Comparison of ENCODE assay signal across 8 mouse cellular contexts in the genomic region with DNA sequence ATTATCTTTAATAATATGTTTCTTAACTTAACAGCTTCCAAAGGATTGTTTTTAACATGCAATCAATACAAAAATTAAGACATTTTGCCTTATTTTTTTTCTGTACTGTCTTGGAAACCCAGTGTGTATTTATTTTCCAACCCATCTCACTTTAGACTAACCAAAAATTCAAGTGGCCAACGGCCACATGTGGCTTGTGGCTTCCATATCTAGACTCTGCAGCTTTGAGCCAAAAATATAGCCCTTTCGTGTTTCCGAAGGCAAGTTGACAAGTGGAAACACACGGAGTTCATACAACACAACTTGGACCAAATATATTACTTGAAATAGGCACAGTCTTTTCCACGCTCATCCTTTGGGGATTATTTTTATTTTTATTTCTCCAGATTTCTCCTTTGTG. TPM values are rescaled to one million over a fixed set of nuclear protein-coding genes. Genes with fewer than 3 reads are reported as not detected.
A peak's percentile ranks its signal among the peaks of the same experiment; 100 is the strongest.
DNase-seq lines count a peak whose midpoint lies in the region; ATAC-seq and TF ChIP-seq lines count a peak whose summit lies in the region.

No protein-coding gene starts in this region.

- no peaks in the 10 kb centered on the region for H3K36me3 ChIP-seq in heart, embryonic 13.5 days
- no peaks in the 10 kb centered on the region for H3K36me3 ChIP-seq in C2C12 (ENCODE audit: control insufficient read depth, insufficient read depth)
- no peaks in the 10 kb centered on the region for H3K36me3 ChIP-seq in embryonic facial prominence, embryonic 10.5 days (replicated peaks)
- H3K36me3 ChIP-seq in liver, embryonic 14.5 days (replicated peaks; ENCODE audit: control insufficient read depth, insufficient read depth, low read depth) = no peaks in the 10 kb centered on the region

- no peak for DNase-seq in heart, adult 8-10 months (ENCODE audit: low spot score)
- no peak for DNase-seq in embryonic facial prominence, embryonic 10.5 days (ENCODE audit: low spot score)
- no peak for DNase-seq in liver, embryonic 14.5 days (ENCODE audit: low read depth in 3 of 3, low spot score in 3 of 3)
- DNase-seq in left cerebral cortex, adult 8-10 months (ENCODE audit: low spot score in 2 of 2) = no peak
- no peak for DNase-seq in urinary bladder, postnatal 10 days (ENCODE audit: low spot score)
- DNase-seq in left cerebral cortex, postnatal 10 days (ENCODE audit: extremely low spot score in 1 of 2, low spot score in 2 of 2) = no peak

- H3K79me2 ChIP-seq in C2C12 (ENCODE audit: control insufficient read depth, insufficient read depth) = peaks cover 42% of the 10 kb centered on the region

- H3K27me3 ChIP-seq in heart, embryonic 13.5 days (replicated peaks) = peaks cover 40% of the 10 kb centered on the region
- H3K27me3 ChIP-seq in C2C12 (ENCODE audit: control insufficient read depth, insufficient read depth, insufficient read length) = no peaks in the 10 kb centered on the region
- H3K27me3 ChIP-seq in embryonic facial prominence, embryonic 10.5 days (replicated peaks; ENCODE audit: low read depth, poor library complexity, severe bottlenecking) = peaks cover 72% of the 10 kb centered on the region
- H3K27me3 ChIP-seq in liver, embryonic 14.5 days (ENCODE audit: control insufficient read depth, insufficient read depth, low read length) = no peaks in the 10 kb centered on the region; the same call in 1 of the 2 replicates

- H3K9me3 ChIP-seq in heart, embryonic 13.5 days = no peaks in the 10 kb centered on the region
- H3K9me3 ChIP-seq in embryonic facial prominence, embryonic 10.5 days = no peaks in the 10 kb centered on the region
- no peaks in the 10 kb centered on the region for H3K9me3 ChIP-seq in liver, embryonic 14.5 days (ENCODE audit: control insufficient read depth, low read length)

- no peak for ATAC-seq in heart, embryonic 13.5 days (ENCODE audit: extremely low read depth, insufficient number of reproducible peaks, low FRiP score, low TSS enrichment)
- ATAC-seq in liver, embryonic 14.5 days (ENCODE audit: insufficient read depth) = no peak; the same call in 1 of the 2 replicates

- H3K9ac ChIP-seq in heart, embryonic 13.5 days = peak overlapping the region; percentile 84; the same call in 1 of the 2 replicates
- H3K9ac ChIP-seq in liver, embryonic 14.5 days (replicated peaks) = peak overlapping the region; percentile 81

- H3K4me2 ChIP-seq in heart, embryonic 13.5 days = peak overlapping the region; percentile 93
- H3K4me2 ChIP-seq in liver, embryonic 14.5 days (ENCODE audit: low read depth) = peak overlapping the region; percentile 90

- peaks cover 21% of the 10 kb centered on the region for H3K4me1 ChIP-seq in heart, embryonic 13.5 days
- peaks cover 14% of the 10 kb centered on the region for H3K4me1 ChIP-seq in embryonic facial prominence, embryonic 10.5 days
- H3K4me1 ChIP-seq in liver, embryonic 14.5 days (replicated peaks; ENCODE audit: control insufficient read depth in 2 of 2, insufficient read depth in 2 of 2, low read length in 1 of 2) = peaks cover 10 to 45% of the 10 kb centered on the region in 2 experiments

- TF ChIP-seq EP300 in liver, embryonic 14.5 days (IDR thresholded peaks at IDR 0.05; ENCODE audit: low read depth) = peak; percentile 57; the same call in 1 of the 2 replicates

- peaks cover 31% of the 10 kb centered on the region for H3K79me3 ChIP-seq in C2C12 (ENCODE audit: low read depth)

- no peak for TF ChIP-seq CTCF in C2C12 (IDR thresholded peaks at IDR 0.05; ENCODE audit: control insufficient read depth, insufficient read depth, insufficient read length)
- TF ChIP-seq CTCF in liver, embryonic 14.5 days (IDR thresholded peaks at IDR 0.05; ENCODE audit: low read depth) = no peak

- no peak overlapping the region for H3ac ChIP-seq in C2C12 (ENCODE audit: control insufficient read depth, insufficient read length, low read depth)

- WGBS in heart, embryonic 13.5 days = 51% methylated on average over 5 of the region's 5 CpGs
- WGBS in embryonic facial prominence, embryonic 10.5 days = 72% methylated on average over 5 of the region's 5 CpGs
- 10% methylated on average over 5 of the region's 5 CpGs for WGBS in liver, embryonic 14.5 days (ENCODE audit: insufficient replicate concordance)

- intact Hi-C loops in left cerebral cortex, postnatal 10 days (cut with DNase I) = no loop called here

- H3K27ac ChIP-seq in heart, embryonic 13.5 days (replicated peaks) = no peak overlapping the region
- H3K27ac ChIP-seq in embryonic facial prominence, embryonic 10.5 days (replicated peaks) = no peak overlapping the region
- H3K27ac ChIP-seq in liver, embryonic 14.5 days = peak overlapping the region; percentile 53

- peak overlapping the region; percentile 81 for H3K4me3 ChIP-seq in heart, embryonic 13.5 days
- peak overlapping the region; percentile 59 for H3K4me3 ChIP-seq in C2C12 (ENCODE audit: insufficient read depth, poor library complexity, severe bottlenecking)
- H3K4me3 ChIP-seq in embryonic facial prominence, embryonic 10.5 days = peak overlapping the region; percentile 82; the same call in 1 of the 2 replicates
- peak overlapping the region in 1 of 2 experiments; percentile 79; a peak in 2 of 4 replicates for H3K4me3 ChIP-seq in liver, embryonic 14.5 days (ENCODE audit: insufficient read depth in 1 of 2, low read depth in 2 of 2, low read length in 2 of 2)

TF ChIP-seq in C2C12, 6 proteins besides CTCF, POLR2A, EP300 and RAD21:
- TF ChIP-seq USF1 (IDR thresholded peaks at IDR 0.05; ENCODE audit: low read depth) (no peak), MYOD1 (IDR thresholded peaks at IDR 0.05; ENCODE audit: control insufficient read depth, insufficient read length, low read depth) (no peak), MYOG (IDR thresholded peaks at IDR 0.05; ENCODE audit: control insufficient read depth, extremely low read depth, insufficient read length) (no peak), MAX (IDR thresholded peaks at IDR 0.05) (no peak), FOSL1 (IDR thresholded peaks at IDR 0.05; ENCODE audit: insufficient read depth, low read length, poor library complexity, severe bottlenecking) (no peak), CEBPB (IDR thresholded peaks at IDR 0.05; ENCODE audit: low read depth) (no peak)

RNA-seq across cellular contexts. Expression of a gene that starts 0.8 kb away (rescaled TPM):
- polyA plus RNA-seq in heart, embryonic 13.5 days (2015; fragmentation: Nextera tagmentation; extraction: Ambion mirVana) = 2.4 and 2.6 TPM in 2 replicates
- total RNA-seq in heart, adult 8-10 months (2022) = 10 to 100 TPM; 17.9 to 22.7 (median 22.2) TPM
- polyA plus RNA-seq in C2C12 (2012; fragmentation: generic; extraction: Trizol) = 8.2 TPM
- 1.3 and 2.3 TPM in 2 replicates for polyA plus RNA-seq in embryonic facial prominence, embryonic 10.5 days (2016; fragmentation: Nextera tagmentation; extraction: Ambion mirVana)
- 2.8 and 3.4 TPM in 2 replicates for polyA plus RNA-seq in liver, embryonic 14.5 days (2012; rRNA removed)
- 5.9 TPM in 2 replicates for polyA plus RNA-seq in liver, embryonic 14.5 days (2014; fragmentation: Nextera tagmentation; extraction: Ambion mirVana)
- total RNA-seq in left cerebral cortex, adult 8-10 months (2022) = 1 to 10 TPM; 3.2 to 9.1 (median 4.0) TPM
- total RNA-seq in left cerebral cortex, postnatal 10 days (2021) = 1 to 10 TPM; 3.5 to 4.2 TPM

RNA-seq across cellular contexts. Expression of a gene that starts 37.2 kb away (rescaled TPM):
- polyA plus RNA-seq in heart, embryonic 13.5 days (2015; fragmentation: Nextera tagmentation; extraction: Ambion mirVana) = 14.0 and 16.5 TPM in 2 replicates
- total RNA-seq in heart, adult 8-10 months (2022) = 10 to 100 TPM; 10.2 to 14.4 (median 11.8) TPM
- polyA plus RNA-seq in C2C12 (2012; fragmentation: generic; extraction: Trizol) = 10.4 TPM
- polyA plus RNA-seq in embryonic facial prominence, embryonic 10.5 days (2016; fragmentation: Nextera tagmentation; extraction: Ambion mirVana) = 23.6 and 24.4 TPM in 2 replicates
- 2.6 and 5.8 TPM in 2 replicates for polyA plus RNA-seq in liver, embryonic 14.5 days (2012; rRNA removed)
- polyA plus RNA-seq in liver, embryonic 14.5 days (2014; fragmentation: Nextera tagmentation; extraction: Ambion mirVana) = 9.7 and 10.6 TPM in 2 replicates
- 10 to 100 TPM; 12.2 to 15.8 (median 15.3) TPM for total RNA-seq in left cerebral cortex, adult 8-10 months (2022)
- 10 to 100 TPM; 11.9 to 12.9 TPM for total RNA-seq in left cerebral cortex, postnatal 10 days (2021)
